Mouse (Mus musculus) embryonic fibroblast, embryonic 13.5 days (primary cell): ENCODE data around the gene Klra3. TPM values are rescaled to one million over a fixed set of nuclear protein-coding genes. Genes with fewer than 3 reads are reported as not detected.
"Not testable (repeated sequence)": the region's sequence is repeated elsewhere in the genome, so short reads cannot be mapped to it uniquely, and the experiment has no call there.

Experiments
- H3K27ac ChIP-seq: 2 replicates; pipeline ENCODE4 v1.5.1; 2012; ENCODE audit warnings: low read length, control low read depth, inconsistent platforms; ENCODE audit not compliant: insufficient read depth
- H3K4me1 ChIP-seq: 2 replicates; pipeline ENCODE4 v1.6.1; 2011; ENCODE audit warnings: low read length; ENCODE audit not compliant: control insufficient read depth, insufficient read depth
- H3K4me3 ChIP-seq: 2 replicates; pipeline ENCODE4 v1.5.1; 2011; ENCODE audit warnings: mild to moderate bottlenecking, control low read depth, low read length; ENCODE audit not compliant: insufficient read depth
- CTCF ChIP-seq: IDR thresholded peaks from 2 replicates; pipeline ENCODE4 v1.5.1; 2011; ENCODE audit warnings: mild to moderate bottlenecking, control low read depth, low read length, moderate library complexity, borderline replicate concordance; ENCODE audit not compliant: insufficient read depth
- POLR2A ChIP-seq: IDR thresholded peaks from 2 replicates; pipeline ENCODE4 v1.6.1; 2011; ENCODE audit warnings: low read depth, mild to moderate bottlenecking, control low read depth, low read length, moderate library complexity
- polyA plus RNA-seq: library from polyadenylated mRNA; stranded (reverse); fragments of >200 nt; gene quantifications from 2 replicates; pipeline ENCODE4 v1.2.4, GENCODE M21; 2011; ENCODE audit warnings: low read depth; ENCODE audit not compliant: missing spikeins, insufficient read length

The Klra3 gene
- not detected in 2 replicates for polyA plus RNA-seq

- Histone ChIP-seq H3K4me3 (no peak within 1 kb of the TSS), H3K4me1 (no peaks in the 10 kb centered on the region), H3K27ac (no peak within 1 kb of the TSS)
- TF ChIP-seq CTCF, result no peak
- no peak for TF ChIP-seq POLR2A
Measured at GRCm38 (mm10) chr6:130337411-130337810, at the start of gene Klra3. Gene Klra3, minus strand, starts transcription at chr6:130337574.

GRCm38 (mm10) chr6:130386750-130387149, 49.4 kb upstream of the Klra3 start, which contains the start of gene Klra1:
Gene Klra1, minus strand, starts transcription at chr6:130386874.
- Histone ChIP-seq H3K4me1 (no peaks in the 10 kb centered on the region), H3K4me3 (no peak within 1 kb of the TSS), H3K27ac (no peak within 1 kb of the TSS)
- TF ChIP-seq CTCF (no peak), POLR2A (no peak)

- Histone ChIP-seq H3K4me3 (no peak overlapping the region), H3K27ac (no peak overlapping the region)
- TF ChIP-seq POLR2A (no peak), CTCF (no peak)
Measured at GRCm38 (mm10) chr6:130385803-130386202, 48.4 kb upstream of the Klra3 start.

GRCm38 (mm10) chr6:130382375-130382774, 45.0 kb upstream of the Klra3 start:
- Histone ChIP-seq H3K4me3 (no peak overlapping the region), H3K27ac (no peak overlapping the region), H3K4me1 (no peaks in the 10 kb centered on the region)
- no peak for TF ChIP-seq POLR2A
- TF ChIP-seq CTCF, result no peak

More at GRCm38 (mm10) chr6:130385803-130386202, 48.4 kb upstream of the Klra3 start:
- H3K4me1 ChIP-seq, result no peaks in the 10 kb centered on the region

GRCm38 (mm10) chr6:130345381-130345780, 8.0 kb upstream of the Klra3 start:
- H3K27ac ChIP-seq, H3K4me1 ChIP-seq, H3K4me3 ChIP-seq: not testable (repeated sequence)

GRCm38 (mm10) chr6:130341973-130342372, 4.6 kb upstream of the Klra3 start:
- H3K4me1 ChIP-seq, H3K4me3 ChIP-seq, H3K27ac ChIP-seq: not testable (repeated sequence)

GRCm38 (mm10) chr6:130287984-130288649, 49.3 kb downstream of the Klra3 start:
- H3K4me1 ChIP-seq, result no peaks in the 10 kb centered on the region
- TF ChIP-seq POLR2A (no peak), CTCF (no peak)
- no peak overlapping the region for H3K4me3 ChIP-seq
- H3K27ac ChIP-seq, result no peak overlapping the region

- not testable (repeated sequence) for H3K27ac ChIP-seq, H3K4me3 ChIP-seq, H3K4me1 ChIP-seq
Measured at GRCm38 (mm10) chr6:130281828-130282227, 55.5 kb downstream of the Klra3 start, which contains the start of gene Klra10. Gene Klra10, minus strand, starts transcription at chr6:130281928.

Other genes starting within 250 kb of the Klra3 start
- gene Klra8, start 207.7 kb downstream of the Klra3 start, polyA plus RNA-seq, result not detected in 2 replicates
- gene Klra9, start 144.5 kb downstream of the Klra3 start, polyA plus RNA-seq, result not detected in 2 replicates
- gene Klra7, start 104.3 kb downstream of the Klra3 start, polyA plus RNA-seq, result not detected in 2 replicates
- not detected in 2 replicates for gene Klra10, start 55.6 kb downstream of the Klra3 start, polyA plus RNA-seq
- not detected in 2 replicates for gene Klra1, start 49.3 kb upstream of the Klra3 start, polyA plus RNA-seq